Mouse (Mus musculus) adipocyte (in vitro differentiated cells): ENCODE data around the gene Slc1a1.

Source experiments
- DNase-seq: peaks from one replicate; pipeline ENCODE4 v3.0.0-alpha.2; 2016; ENCODE audit warnings: low spot score

Slc1a1 gene

DNA sequence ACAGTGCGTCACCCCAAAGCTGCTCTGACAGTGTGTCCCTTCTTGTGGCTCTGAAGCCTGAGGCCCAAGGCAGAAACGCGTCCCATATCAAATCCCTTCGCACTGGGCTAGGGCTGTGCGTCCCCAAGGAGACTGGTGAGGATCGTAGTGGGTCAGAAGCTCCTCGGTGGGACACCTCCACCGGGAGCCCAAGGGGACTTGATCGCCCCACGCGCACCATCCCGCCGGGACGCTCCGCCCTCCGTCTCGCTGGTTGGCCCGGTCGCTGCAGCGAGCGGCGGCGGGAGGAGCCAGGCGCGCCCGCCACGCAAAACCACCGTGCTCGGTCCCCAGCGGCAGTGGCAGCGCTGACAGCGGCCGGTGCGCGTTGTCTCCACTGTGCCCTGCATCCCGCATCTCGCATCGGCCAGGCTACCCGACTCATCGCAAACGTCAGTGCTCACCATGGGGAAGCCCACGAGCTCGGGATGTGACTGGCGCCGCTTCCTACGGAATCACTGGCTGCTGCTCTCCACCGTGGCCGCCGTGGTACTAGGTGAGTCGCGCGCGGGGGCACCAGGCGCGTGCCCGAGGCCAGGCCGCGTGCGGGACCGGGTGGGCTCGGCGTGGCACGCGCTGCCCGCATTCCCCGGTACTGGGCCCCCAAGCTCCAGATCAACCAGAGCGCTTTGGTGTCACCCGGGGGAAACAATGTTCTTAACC lies at the start of gene Slc1a1:
Gene Slc1a1 (plus strand): TSS at position 252 of the 702 bp plus-strand sequence.
- DNase-seq = no peak

GRCm38 (mm10) chr19:28790196-28790595 lies 44.7 kb upstream of the Slc1a1 start:
- DNase-seq = no peak

- DNase-seq = no peak
Observed at GRCm38 (mm10) chr19:28793307-28793706, 41.5 kb upstream of the Slc1a1 start.

DNA sequence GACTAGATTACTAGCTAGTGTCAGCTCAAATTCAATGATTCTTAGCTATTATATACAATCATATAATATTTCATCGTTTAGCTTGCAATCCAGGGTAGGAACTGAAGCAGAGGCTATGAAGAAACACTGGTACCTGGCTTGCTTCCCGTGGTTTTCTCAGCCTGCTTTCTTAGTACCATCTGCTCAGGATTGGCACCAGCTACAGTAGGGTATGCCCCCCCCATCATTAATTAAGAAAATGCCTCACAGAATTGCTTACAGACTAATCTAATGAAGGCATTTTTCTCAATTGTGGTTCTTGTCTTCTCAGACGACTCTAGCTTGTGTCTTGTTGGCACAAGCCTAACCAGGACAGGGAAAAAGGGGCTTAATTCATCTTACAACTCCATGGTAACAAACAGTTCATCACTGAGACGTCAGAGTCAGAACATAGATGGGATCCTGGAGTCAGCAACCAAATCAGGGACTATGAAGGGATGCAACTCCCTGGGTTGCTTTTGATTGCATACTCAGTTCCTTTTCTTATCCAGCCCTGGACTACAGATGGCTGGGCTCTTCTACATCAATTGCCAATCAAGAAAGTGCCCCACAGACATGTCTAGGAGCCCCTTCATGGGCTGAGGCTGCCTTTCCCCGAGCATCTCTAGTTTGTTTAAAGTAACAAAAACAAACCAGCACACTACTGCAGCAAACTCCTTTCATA lies 38.6 kb upstream of the Slc1a1 start:
- no peak for DNase-seq

GRCm38 (mm10) chr19:28796966-28797365 lies 37.9 kb upstream of the Slc1a1 start:
- no peak for DNase-seq

DNA sequence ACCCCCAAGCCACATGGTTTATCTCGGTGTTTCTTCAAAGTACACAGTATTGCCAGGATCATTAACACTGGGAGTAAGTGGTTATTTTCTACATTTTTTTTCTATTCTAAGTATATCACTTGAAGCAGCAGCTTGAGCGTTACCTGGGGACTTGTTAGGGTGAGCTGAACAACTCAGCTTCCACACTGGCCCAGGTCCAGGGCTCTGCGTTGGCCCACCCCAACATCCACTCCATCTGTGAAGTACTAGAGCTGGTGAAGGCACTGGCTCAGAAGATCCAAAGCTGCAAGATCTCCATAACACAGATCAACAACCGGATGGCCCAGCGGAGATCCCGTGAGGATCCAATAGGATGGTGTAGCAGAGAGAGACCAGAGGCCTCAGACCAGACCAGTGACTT lies 37.2 kb upstream of the Slc1a1 start:
- no peak for DNase-seq

GRCm38 (mm10) chr19:28800448-28800847 lies 34.4 kb upstream of the Slc1a1 start:
- no peak for DNase-seq

GRCm38 (mm10) chr19:28806276-28806675 lies 28.6 kb upstream of the Slc1a1 start:
- DNase-seq = no peak

GRCm38 (mm10) chr19:28806821-28807496 lies 27.9 kb upstream of the Slc1a1 start:
- no peak for DNase-seq

GRCm38 (mm10) chr19:28807497-28807871 lies 27.4 kb upstream of the Slc1a1 start:
- no peak for DNase-seq

DNA sequence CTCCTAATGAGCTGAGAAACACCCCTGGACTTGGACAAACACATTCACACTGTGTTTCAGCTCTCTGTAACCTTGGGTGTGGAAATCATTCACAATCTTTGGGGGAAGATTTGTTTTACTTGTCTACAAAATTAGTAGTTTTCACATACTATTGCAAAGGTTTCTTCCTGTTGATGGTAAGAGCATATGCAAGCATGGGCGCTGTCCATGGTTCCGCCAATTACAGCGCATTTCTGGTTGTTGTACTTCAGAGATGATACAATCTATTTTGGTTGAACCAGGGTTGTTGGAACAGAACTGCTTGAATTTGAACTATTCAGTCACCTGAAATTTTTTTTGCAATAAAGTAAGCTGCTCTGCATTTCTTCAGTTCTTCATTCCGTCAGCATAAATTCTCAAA lies 16.6 kb upstream of the Slc1a1 start:
- DNase-seq = peak; percentile 34

GRCm38 (mm10) chr19:28827697-28828328 lies 7.0 kb upstream of the Slc1a1 start:
- DNase-seq = peak; percentile 52

DNA sequence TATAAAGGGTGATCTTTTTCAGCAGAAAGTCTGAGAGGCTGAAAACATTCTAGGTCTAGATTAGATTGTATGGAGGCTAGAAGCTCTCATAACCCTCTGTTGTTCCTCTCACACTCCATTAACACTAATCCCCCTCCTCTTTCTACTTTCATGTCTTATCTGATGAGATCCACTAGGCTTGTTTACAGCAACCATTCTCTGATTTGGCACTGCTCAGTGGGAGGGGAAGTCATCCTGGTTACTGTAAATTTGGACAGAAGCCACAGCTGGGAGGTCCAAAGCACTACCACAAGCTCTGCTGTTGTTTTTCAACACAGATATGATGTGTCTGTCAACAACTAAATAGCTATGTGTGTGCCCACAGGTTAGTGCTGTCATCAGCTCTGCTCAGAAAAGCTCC lies 3.5 kb upstream of the Slc1a1 start:
- DNase-seq = no peak

DNA sequence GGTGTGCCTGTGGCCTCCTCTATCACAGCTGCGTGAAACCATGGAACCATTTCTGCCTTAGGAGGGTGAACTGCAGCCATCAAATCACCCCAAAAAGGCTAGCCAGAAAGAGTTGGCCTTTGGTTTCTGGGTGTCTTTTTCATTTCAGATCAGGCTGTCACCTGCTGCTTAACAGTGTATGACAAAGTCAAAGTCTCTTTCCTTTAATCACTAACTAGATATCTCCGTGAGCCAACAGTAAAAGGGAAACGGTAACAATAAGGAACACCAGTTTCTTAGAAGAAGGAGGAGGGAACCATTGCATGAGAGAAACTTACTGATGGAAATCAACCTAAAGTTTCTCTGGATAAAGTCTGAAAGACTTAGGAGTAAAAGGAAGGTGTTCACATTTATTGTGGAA lies 2.2 kb upstream of the Slc1a1 start:
- DNase-seq = no peak

DNA sequence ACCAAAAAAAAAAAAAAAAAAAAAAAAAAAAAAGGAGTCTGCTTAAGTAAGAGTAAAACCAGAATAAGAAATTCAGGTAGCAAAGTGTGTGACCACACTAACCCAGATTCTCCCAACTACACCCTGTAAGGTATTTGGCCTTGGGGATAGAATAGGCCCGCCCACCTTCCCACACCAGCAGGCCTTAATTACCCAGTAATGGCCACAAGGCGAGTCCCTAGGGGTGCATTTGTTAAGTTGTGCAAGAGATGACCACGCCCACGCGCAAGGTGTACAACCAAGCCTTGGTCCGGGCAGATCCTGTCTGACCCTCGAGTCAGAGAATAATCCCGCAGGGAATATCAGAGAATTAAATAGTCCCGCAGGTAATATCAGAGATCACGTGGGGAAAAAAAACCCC lies 461 bp upstream of the Slc1a1 start:
- no peak for DNase-seq

DNA sequence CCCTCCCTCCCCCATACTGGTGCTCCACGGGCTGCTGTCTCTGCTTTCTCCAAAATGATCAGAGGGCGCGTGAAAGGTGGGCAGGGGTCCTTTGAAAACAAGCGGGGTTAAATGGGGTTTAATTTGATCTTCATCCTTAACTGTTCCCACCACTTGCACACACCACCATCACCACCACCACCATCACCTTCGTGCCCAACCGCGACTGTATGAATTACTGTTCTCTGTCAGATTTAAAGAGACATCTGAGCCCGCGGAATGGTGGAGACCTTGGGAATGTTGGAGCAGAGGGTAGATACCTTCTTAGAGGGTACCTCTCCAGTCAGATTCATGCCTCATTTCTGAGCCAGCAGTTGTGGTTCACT lies 633 bp downstream of the Slc1a1 start:
- DNase-seq = no peak

GRCm38 (mm10) chr19:28836116-28836515 lies 1.3 kb downstream of the Slc1a1 start:
- no peak for DNase-seq

DNA sequence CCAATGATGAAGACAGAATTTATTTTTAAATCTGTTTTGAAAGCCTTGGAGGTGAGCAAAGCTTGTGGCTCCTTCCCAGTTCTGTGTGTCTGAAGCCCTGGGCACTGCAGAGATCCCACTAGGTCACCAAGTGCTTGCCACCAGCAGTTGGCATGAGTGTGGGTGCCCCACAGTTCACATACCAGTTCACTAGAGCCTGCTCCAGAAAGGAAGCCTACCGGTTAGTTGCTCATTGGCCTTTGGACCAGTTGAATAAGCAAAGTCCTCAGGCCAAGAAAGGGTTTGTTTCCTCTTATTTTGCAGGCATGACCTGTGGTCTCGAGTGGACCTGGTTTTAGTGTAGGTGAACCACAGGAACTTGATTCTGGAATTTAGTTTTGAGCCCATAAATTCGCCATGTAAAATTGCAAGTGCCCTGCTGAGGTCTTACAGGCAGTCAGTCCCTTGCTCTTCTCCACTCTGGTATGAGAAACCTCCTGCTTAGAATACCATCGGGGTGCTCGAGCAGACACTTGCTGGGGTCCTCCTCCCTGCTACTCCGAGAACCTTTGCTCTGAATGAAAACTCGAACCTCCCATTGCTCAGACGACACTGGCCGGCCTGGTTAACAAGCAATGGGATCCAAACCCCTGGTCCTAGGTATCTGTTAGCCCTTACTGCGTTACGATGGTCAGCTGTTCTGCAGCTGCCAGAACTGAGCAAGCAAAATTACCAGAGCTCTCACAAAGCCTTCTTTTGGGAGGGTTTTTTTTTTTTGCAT lies 2.0 kb downstream of the Slc1a1 start:
- DNase-seq = peak; percentile 18

- no peak for DNase-seq
Observed at GRCm38 (mm10) chr19:28838796-28839195, 3.9 kb downstream of the Slc1a1 start.

DNA sequence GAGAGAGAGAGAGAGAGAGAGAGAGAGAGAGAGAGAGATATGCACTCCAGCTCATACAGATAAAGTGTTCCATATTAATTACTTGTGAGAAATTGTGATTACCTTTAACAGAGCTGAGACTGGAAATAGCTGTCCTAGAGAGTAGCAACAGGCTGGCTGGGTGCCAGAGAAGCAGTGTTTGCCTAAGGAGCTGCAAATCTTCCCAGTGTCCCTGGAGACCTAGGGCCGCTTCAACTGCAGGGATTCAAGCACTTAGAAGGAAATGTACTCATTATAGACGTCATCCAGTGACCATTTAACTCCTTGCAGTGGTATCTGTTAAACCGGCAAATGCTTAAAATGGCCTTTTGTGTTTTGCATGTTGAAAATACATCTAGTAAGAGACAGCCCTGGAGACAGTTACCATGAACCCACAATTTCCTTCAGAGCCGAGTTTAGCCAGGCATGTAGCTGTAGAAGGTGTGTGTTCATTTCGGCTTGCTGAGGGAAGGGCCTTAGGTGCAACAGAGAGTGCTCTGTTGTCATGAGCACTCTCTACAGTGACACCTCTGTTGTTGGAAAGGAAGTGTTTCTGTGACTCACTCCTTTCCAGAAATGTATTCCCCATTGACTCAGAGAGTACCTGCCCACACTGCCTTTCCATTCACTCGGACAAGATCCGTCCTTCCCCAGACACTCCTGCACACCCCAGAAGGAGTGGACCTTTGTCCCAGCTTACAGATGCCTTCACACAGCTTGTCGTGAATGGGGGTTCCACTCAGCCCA lies 10.3 kb downstream of the Slc1a1 start:
- peak; percentile 61 for DNase-seq

- no peak for DNase-seq
Observed at GRCm38 (mm10) chr19:28850510-28850909, 15.7 kb downstream of the Slc1a1 start.
